8 mouse cellular contexts compared by ENCODE assay signal in the genomic region with DNA sequence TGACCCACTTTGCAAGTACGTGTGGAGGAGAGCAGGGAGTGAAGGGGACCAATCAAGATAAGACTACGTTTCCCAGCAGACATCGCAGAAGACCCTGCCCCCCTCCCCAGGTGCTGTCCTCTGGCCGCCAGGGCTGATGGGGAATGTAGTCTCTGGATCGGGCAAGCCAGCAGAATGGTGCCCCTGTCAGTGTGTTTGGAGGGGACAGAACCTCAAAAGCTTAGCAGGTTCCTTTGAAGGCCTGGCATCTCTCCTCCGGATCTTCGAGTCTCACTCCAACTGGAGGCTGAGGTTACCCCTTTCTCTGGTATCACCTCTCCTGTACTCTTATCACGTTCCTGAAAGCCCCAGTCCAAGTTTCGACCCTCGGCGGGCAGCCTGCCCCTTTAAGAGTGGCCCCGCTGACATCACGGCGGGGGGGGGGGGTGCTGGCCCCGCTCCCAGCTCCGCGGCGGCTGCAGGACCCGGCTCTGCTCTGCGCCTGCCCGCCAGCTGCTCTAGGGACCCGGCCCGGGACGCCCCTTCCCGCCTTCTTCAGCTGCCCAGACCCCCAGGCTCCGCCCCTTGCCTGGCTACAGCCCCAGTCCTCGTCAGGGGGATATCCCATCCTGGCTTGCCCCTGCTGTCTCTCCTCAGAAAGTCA. TPM values are rescaled to one million over a fixed set of nuclear protein-coding genes. Genes with fewer than 3 reads are reported as not detected.
DNase-seq lines count a peak whose midpoint lies in the region; ATAC-seq and TF ChIP-seq lines count a peak whose summit lies in the region.

No protein-coding gene starts in this region.

- no peaks in the 10 kb centered on the region for H3K27me3 ChIP-seq in forebrain, embryonic 15.5 days
- H3K27me3 ChIP-seq in heart, postnatal 0 days (ENCODE audit: control insufficient read depth, insufficient read depth, low read length), result peaks cover 61% of the 10 kb centered on the region
- H3K27me3 ChIP-seq in liver, embryonic 13.5 days, result peaks cover 54% of the 10 kb centered on the region

- H3K9ac ChIP-seq in forebrain, embryonic 15.5 days (replicated peaks), result peak overlapping the region; percentile 78
- no peak overlapping the region for H3K9ac ChIP-seq in heart, postnatal 0 days (replicated peaks; ENCODE audit: low read depth, low read length)
- no peak overlapping the region for H3K9ac ChIP-seq in liver, embryonic 13.5 days

- H3K4me3 ChIP-seq in forebrain, embryonic 15.5 days, result peak overlapping the region; percentile 85
- H3K4me3 ChIP-seq in heart, postnatal 0 days (ENCODE audit: low read depth, low read length), result peak overlapping the region; percentile 48
- H3K4me3 ChIP-seq in liver, embryonic 13.5 days (replicated peaks), result 0 out of 2 replicates have a peak overlapping the region, but pooled peaks have one; percentile 6

- H3K27ac ChIP-seq in forebrain, embryonic 15.5 days (replicated peaks), result peak overlapping the region; percentile 90
- H3K27ac ChIP-seq in heart, postnatal 0 days (ENCODE audit: low read depth), result no peak overlapping the region
- no peak overlapping the region for H3K27ac ChIP-seq in liver, embryonic 13.5 days

- no peaks in the 10 kb centered on the region for H3K9me3 ChIP-seq in forebrain, embryonic 15.5 days
- no peaks in the 10 kb centered on the region for H3K9me3 ChIP-seq in heart, postnatal 0 days (replicated peaks; ENCODE audit: control insufficient read depth, low read length)
- H3K9me3 ChIP-seq in liver, embryonic 13.5 days (replicated peaks), result no peaks in the 10 kb centered on the region

- peaks cover 25% of the 10 kb centered on the region for H3K4me1 ChIP-seq in forebrain, embryonic 15.5 days
- no peaks in the 10 kb centered on the region for H3K4me1 ChIP-seq in heart, postnatal 0 days (ENCODE audit: control insufficient read depth, insufficient read depth)
- H3K4me1 ChIP-seq in liver, embryonic 13.5 days (replicated peaks), result no peaks in the 10 kb centered on the region

- H3K4me2 ChIP-seq in forebrain, embryonic 15.5 days (replicated peaks), result peak overlapping the region; percentile 84
- H3K4me2 ChIP-seq in heart, postnatal 0 days (ENCODE audit: low read depth, low read length), result peak overlapping the region; percentile 54
- H3K4me2 ChIP-seq in liver, embryonic 13.5 days, result peak overlapping the region; percentile 41

- peak; percentile 14 to 27 for DNase-seq in B cell, adult 2 months
- DNase-seq in heart, postnatal 0 days (ENCODE audit: low spot score), result no peak
- DNase-seq in kidney, postnatal 4 days, result peak; percentile 82 to 86
- DNase-seq in liver, embryonic 13.5 days, result no peak
- DNase-seq in ovary, postnatal 10 days (ENCODE audit: low spot score), result peak; percentile 44
- peak; percentile 79 for DNase-seq in yolk sac, embryonic 10.5 days (ENCODE audit: low spot score)

- no peak for TF ChIP-seq EP300 in heart, postnatal 0 days (IDR thresholded peaks at IDR 0.05; ENCODE audit: low read depth)

- ATAC-seq in cerebellum, adult (ENCODE audit: insufficient number of reproducible peaks, low FRiP score, low TSS enrichment), result peak; percentile 87
- peak; percentile 92 for ATAC-seq in forebrain, embryonic 15.5 days (replicated peaks)
- peak; percentile 64 for ATAC-seq in heart, postnatal 0 days (ENCODE audit: insufficient read depth, low read depth)
- peak; percentile 31; the same call in 1 of the 2 replicates for ATAC-seq in liver, embryonic 13.5 days (ENCODE audit: low read depth)

- no peak for TF ChIP-seq CTCF in heart, postnatal 0 days (IDR thresholded peaks at IDR 0.05; ENCODE audit: low read depth)

- H3K36me3 ChIP-seq in forebrain, embryonic 15.5 days, result no peaks in the 10 kb centered on the region
- no peaks in the 10 kb centered on the region for H3K36me3 ChIP-seq in heart, postnatal 0 days (replicated peaks; ENCODE audit: control insufficient read depth, insufficient read depth, low read length)
- no peaks in the 10 kb centered on the region for H3K36me3 ChIP-seq in liver, embryonic 13.5 days

- under 1% methylated on average over 23 of the region's 27 CpGs for WGBS in forebrain, embryonic 15.5 days
- WGBS in heart, postnatal 0 days, result under 1% methylated on average over 20 of the region's 27 CpGs
- WGBS in liver, embryonic 13.5 days (ENCODE audit: insufficient replicate concordance), result 1% methylated on average over 26 of the region's 27 CpGs

RNA-seq across cellular contexts. Expression of a gene that starts 1.1 kb away (rescaled TPM):
- 3.4 and 4.5 TPM in 2 replicates for polyA plus RNA-seq in forebrain, embryonic 15.5 days (2015; fragmentation: Nextera tagmentation; extraction: Ambion mirVana)
- 4.0 and 6.3 TPM in 2 replicates for total RNA-seq in heart, postnatal 0 days (2014; rRNA removed; ENCODE audit: low replicate concordance)
- 0.15 and 0.29 TPM in 2 replicates for polyA plus RNA-seq in heart, postnatal 0 days (2015; fragmentation: Nextera tagmentation; extraction: Ambion mirVana)
- not detected in 2 replicates for polyA plus RNA-seq in liver, embryonic 13.5 days (2015; fragmentation: Nextera tagmentation; extraction: Ambion mirVana)

RNA-seq across cellular contexts. Expression of a gene that starts 42.7 kb away (rescaled TPM):
- polyA plus RNA-seq in forebrain, embryonic 15.5 days (2015; fragmentation: Nextera tagmentation; extraction: Ambion mirVana), result 1.5 and 2.0 TPM in 2 replicates
- total RNA-seq in heart, postnatal 0 days (2014; rRNA removed; ENCODE audit: low replicate concordance), result 1.8 and 4.2 TPM in 2 replicates
- 0.30 and 0.40 TPM in 2 replicates for polyA plus RNA-seq in heart, postnatal 0 days (2015; fragmentation: Nextera tagmentation; extraction: Ambion mirVana)
- polyA plus RNA-seq in liver, embryonic 13.5 days (2015; fragmentation: Nextera tagmentation; extraction: Ambion mirVana), result 0.03 and 0.52 TPM in 2 replicates

RNA-seq across cellular contexts. Expression of a gene that starts 42.8 kb away (rescaled TPM):
- 19.6 and 21.4 TPM in 2 replicates for polyA plus RNA-seq in forebrain, embryonic 15.5 days (2015; fragmentation: Nextera tagmentation; extraction: Ambion mirVana)
- total RNA-seq in heart, postnatal 0 days (2014; rRNA removed; ENCODE audit: low replicate concordance), result 223 and 238 TPM in 2 replicates
- 119 and 123 TPM in 2 replicates for polyA plus RNA-seq in heart, postnatal 0 days (2015; fragmentation: Nextera tagmentation; extraction: Ambion mirVana)
- 13.5 and 16.4 TPM in 2 replicates for polyA plus RNA-seq in liver, embryonic 13.5 days (2015; fragmentation: Nextera tagmentation; extraction: Ambion mirVana)

RNA-seq across cellular contexts. Expression of a gene that starts 58.8 kb away (rescaled TPM):
- polyA plus RNA-seq in forebrain, embryonic 15.5 days (2015; fragmentation: Nextera tagmentation; extraction: Ambion mirVana), result 12.5 and 16.4 TPM in 2 replicates
- total RNA-seq in heart, postnatal 0 days (2014; rRNA removed; ENCODE audit: low replicate concordance), result not detected in 2 replicates
- not detected in 2 replicates for polyA plus RNA-seq in heart, postnatal 0 days (2015; fragmentation: Nextera tagmentation; extraction: Ambion mirVana)
- polyA plus RNA-seq in liver, embryonic 13.5 days (2015; fragmentation: Nextera tagmentation; extraction: Ambion mirVana), result 0.10 TPM in 1 of 2 replicates, not detected in the other

Comparison
In these comparisons a context has a peak if more than half of its experiments do, and no peak if none do; other contexts are left out.
1. DNase-seq: peak in B cell, adult 2 months (2 of 2), kidney, postnatal 4 days (2 of 2), ovary, postnatal 10 days (single experiment) and yolk sac, embryonic 10.5 days (single experiment); none in heart, postnatal 0 days (single experiment) and liver, embryonic 13.5 days (single experiment).
2. ATAC-seq: peak in every context shown above with its lines; median percentile 92 in forebrain, embryonic 15.5 days; 87 in cerebellum, adult; 64 in heart, postnatal 0 days; 31 in liver, embryonic 13.5 days.
3. H3K4me3 ChIP-seq: peak in every context shown above with its lines; median percentile 85 in forebrain, embryonic 15.5 days; 48 in heart, postnatal 0 days; 6 in liver, embryonic 13.5 days.
4. Peak in every context shown above with its lines, with median percentiles within 50 percentile points of each other: H3K4me2 ChIP-seq.